In genomic region chr3:54807061-54807661, GRCm38 (mm10) we compare ENCODE assay signal across 8 mouse cellular contexts. TPM values are rescaled to one million over a fixed set of nuclear protein-coding genes. Genes with fewer than 3 reads are reported as not detected.
A peak's percentile ranks its signal among the peaks of the same experiment; 100 is the strongest.
DNase-seq lines count a peak whose midpoint lies in the region; ATAC-seq and TF ChIP-seq lines count a peak whose summit lies in the region.

No protein-coding gene starts in this region.

- TF ChIP-seq EP300 in CH12.LX (IDR thresholded peaks at IDR 0.05; ENCODE audit: low read length) = no peak

- peaks cover 5% of the 10 kb centered on the region; the same call in 1 of the 2 replicates for H3K27me3 ChIP-seq in heart, embryonic 10.5 days (ENCODE audit: insufficient read depth, poor library complexity, severe bottlenecking)
- H3K27me3 ChIP-seq in CH12.LX (replicated peaks) = no peaks in the 10 kb centered on the region
- peaks cover 6% of the 10 kb centered on the region for H3K27me3 ChIP-seq in heart, embryonic 12.5 days (replicated peaks)
- H3K27me3 ChIP-seq in limb, embryonic 12.5 days = peaks cover 5% of the 10 kb centered on the region; the same call in 1 of the 2 replicates
- H3K27me3 ChIP-seq in neural tube, embryonic 12.5 days (replicated peaks) = no peaks in the 10 kb centered on the region

- peak overlapping the region; percentile 99 for H3K27ac ChIP-seq in heart, embryonic 10.5 days
- H3K27ac ChIP-seq in CH12.LX (ENCODE audit: insufficient read depth, low read depth) = peak overlapping the region; percentile 14; the same call in 1 of the 2 replicates
- H3K27ac ChIP-seq in brown adipose tissue, adult 24 weeks (replicated peaks; ENCODE audit: low read depth, low read length) = peak overlapping the region; percentile 82
- H3K27ac ChIP-seq in heart, embryonic 12.5 days (ENCODE audit: poor library complexity, severe bottlenecking) = peak overlapping the region; percentile 89
- peak overlapping the region; percentile 94 for H3K27ac ChIP-seq in limb, embryonic 12.5 days
- peak overlapping the region; percentile 92 for H3K27ac ChIP-seq in neural tube, embryonic 12.5 days

- dilution Hi-C loops in CH12.LX (cut with MboI; ENCODE audit: extremely low pct_ligation_motif_present, extremely low pct_unique_long_range_greater_than_20kb, low sequenced_read_pairs) = no loop called here

- no peaks in the 10 kb centered on the region for H3K9me3 ChIP-seq in heart, embryonic 10.5 days
- no peaks in the 10 kb centered on the region for H3K9me3 ChIP-seq in CH12.LX (replicated peaks; ENCODE audit: low read length)
- no peaks in the 10 kb centered on the region for H3K9me3 ChIP-seq in heart, embryonic 12.5 days (replicated peaks)
- no peaks in the 10 kb centered on the region for H3K9me3 ChIP-seq in limb, embryonic 12.5 days
- no peaks in the 10 kb centered on the region for H3K9me3 ChIP-seq in neural tube, embryonic 12.5 days

- H3K4me2 ChIP-seq in CH12.LX (ENCODE audit: insufficient read depth, low read depth, poor library complexity, severe bottlenecking) = peak overlapping the region; percentile 58; the same call in 1 of the 2 replicates
- peak overlapping the region; percentile 90 for H3K4me2 ChIP-seq in heart, embryonic 12.5 days
- H3K4me2 ChIP-seq in limb, embryonic 12.5 days = peak overlapping the region; percentile 77
- H3K4me2 ChIP-seq in neural tube, embryonic 12.5 days (replicated peaks) = peak overlapping the region; percentile 86

- H3K9ac ChIP-seq in CH12.LX (ENCODE audit: insufficient read depth, low read depth) = peak overlapping the region; percentile 60
- H3K9ac ChIP-seq in heart, embryonic 12.5 days = peak overlapping the region; percentile 90
- peak overlapping the region; percentile 93 for H3K9ac ChIP-seq in limb, embryonic 12.5 days (replicated peaks)
- H3K9ac ChIP-seq in neural tube, embryonic 12.5 days = peak overlapping the region; percentile 92

- no peak for TF ChIP-seq CTCF in CH12.LX (conservative IDR thresholded peaks at IDR 0.05 in 1 of 2, IDR thresholded peaks at IDR 0.05 in 1 of 2; ENCODE audit: low read depth in 2 of 2, low read length in 2 of 2)

- TF ChIP-seq RAD21 in CH12.LX (IDR thresholded peaks at IDR 0.05; ENCODE audit: low read depth, low read length) = no peak

- TF ChIP-seq POLR2A in CH12.LX (IDR thresholded peaks at IDR 0.05; ENCODE audit: low read depth, low read length) = no peak

- H3K4me3 ChIP-seq in heart, embryonic 10.5 days = peak overlapping the region; percentile 94
- peak overlapping the region; percentile 74 to 93 (median 79) for H3K4me3 ChIP-seq in CH12.LX (replicated peaks in 1 of 3; ENCODE audit: low read depth in 2 of 3, low read length in 2 of 3, poor library complexity in 1 of 3)
- peak overlapping the region; percentile 94 for H3K4me3 ChIP-seq in brown adipose tissue, adult 24 weeks (ENCODE audit: insufficient read depth, low read depth, low read length)
- H3K4me3 ChIP-seq in heart, embryonic 12.5 days = peak overlapping the region; percentile 72
- H3K4me3 ChIP-seq in limb, embryonic 12.5 days (replicated peaks) = peak overlapping the region; percentile 86
- H3K4me3 ChIP-seq in neural tube, embryonic 12.5 days = peak overlapping the region; percentile 85

- in situ Hi-C loops in CH12.LX (cut with MboI; ENCODE audit: low pct_ligation_motif_present, low pct_unique_long_range_greater_than_20kb, low sequenced_read_pairs) = loop anchor here (25.0 kb wide), 1 partner anchor 445 kb away; the partner anchor contains the start of gene Postn

- peaks cover 12% of the 10 kb centered on the region for H3K4me1 ChIP-seq in heart, embryonic 10.5 days
- peaks cover 0 to 23% of the 10 kb centered on the region in 2 experiments; a peak in 3 of 4 replicates for H3K4me1 ChIP-seq in CH12.LX (ENCODE audit: control insufficient read depth in 1 of 2, insufficient read depth in 2 of 2)
- 0 out of 2 replicates have a peak, but pooled peaks cover 3% of the 10 kb centered on the region for H3K4me1 ChIP-seq in brown adipose tissue, adult 24 weeks (ENCODE audit: control insufficient read depth, insufficient read depth, insufficient read length, low read length)
- peaks cover 11% of the 10 kb centered on the region for H3K4me1 ChIP-seq in heart, embryonic 12.5 days (replicated peaks)
- H3K4me1 ChIP-seq in limb, embryonic 12.5 days (replicated peaks) = peaks cover 19% of the 10 kb centered on the region
- H3K4me1 ChIP-seq in neural tube, embryonic 12.5 days = peaks cover 22% of the 10 kb centered on the region

- H3K36me3 ChIP-seq in heart, embryonic 10.5 days = peaks cover 21% of the 10 kb centered on the region
- peaks cover 10 to 23% of the 10 kb centered on the region in 2 experiments for H3K36me3 ChIP-seq in CH12.LX (replicated peaks in 1 of 2; ENCODE audit: control insufficient read depth in 1 of 2, insufficient read depth in 1 of 2, low read length in 1 of 2)
- H3K36me3 ChIP-seq in heart, embryonic 12.5 days = peaks cover 25% of the 10 kb centered on the region
- H3K36me3 ChIP-seq in limb, embryonic 12.5 days = peaks cover 17% of the 10 kb centered on the region
- peaks cover 13% of the 10 kb centered on the region for H3K36me3 ChIP-seq in neural tube, embryonic 12.5 days

- under 1% methylated on average over 56 of the region's 56 CpGs for WGBS in heart, embryonic 10.5 days
- WGBS in heart, embryonic 12.5 days = 1% methylated on average over 55 of the region's 56 CpGs
- WGBS in limb, embryonic 12.5 days = under 1% methylated on average over 56 of the region's 56 CpGs
- WGBS in neural tube, embryonic 12.5 days = 1% methylated on average over 56 of the region's 56 CpGs

- peaks cover 10% of the 10 kb centered on the region for H3K79me2 ChIP-seq in CH12.LX (replicated peaks; ENCODE audit: control insufficient read depth, extremely low read depth, insufficient read depth, poor library complexity, severe bottlenecking)

- DNase-seq in heart, embryonic 10.5 days (ENCODE audit: low spot score) = peak; percentile 85
- DNase-seq in heart, postnatal 4 days = no peak
- DNase-seq in CH12.LX (ENCODE audit: extremely low read depth) = peak; percentile 10

- peak; percentile 74 for ATAC-seq in heart, embryonic 12.5 days (ENCODE audit: insufficient number of reproducible peaks, low FRiP score)
- peak; percentile 53 for ATAC-seq in limb, embryonic 12.5 days (ENCODE audit: insufficient number of reproducible peaks, insufficient read depth, low FRiP score, low TSS enrichment, low read depth)
- peak; percentile 83 for ATAC-seq in neural tube, embryonic 12.5 days (ENCODE audit: low FRiP score, low read depth)
- ATAC-seq in monocyte, adult 5-6 weeks (replicated peaks; ENCODE audit: insufficient number of reproducible peaks, low FRiP score, low TSS enrichment, poor library complexity, severe bottlenecking) = no peak; the same call in 1 of the 2 replicates

TF ChIP-seq in CH12.LX, 34 proteins besides CTCF, POLR2A, EP300 and RAD21:
- TF ChIP-seq SIN3A (IDR thresholded peaks at IDR 0.05; ENCODE audit: low read length) (peak; percentile 9; the same call in 1 of the 2 replicates), GABPA (IDR thresholded peaks at IDR 0.05; ENCODE audit: insufficient replicate concordance, low read depth, low read length) (no peak), UBTF (IDR thresholded peaks at IDR 0.05; ENCODE audit: low read depth, low read length) (peak; percentile 75; the same call in 1 of the 2 replicates)

RNA-seq across cellular contexts. Expression of gene Rfxap, which starts 0.4 kb away (rescaled TPM):
- 25.4 and 43.6 TPM in 2 replicates for polyA plus RNA-seq in heart, embryonic 10.5 days (2016; fragmentation: Nextera tagmentation; extraction: Ambion mirVana)
- total RNA-seq in heart, postnatal 4 days (2021) = 10 to 100 TPM; 23.0 to 24.6 TPM
- 27.9 and 29.0 TPM in 2 replicates for total RNA-seq in CH12.LX (2012; rRNA removed)
- total RNA-seq in CH12.LX (2014; rRNA removed) = 32.6 and 38.8 TPM in 2 replicates
- 25.8 and 35.0 TPM in 2 replicates for polyA plus RNA-seq in CH12.LX (2012; ENCODE audit: insufficient read length, low read depth)
- 13.2 and 21.0 TPM in 2 replicates for polyA plus RNA-seq in brown adipose tissue, adult 24 weeks (2012; ENCODE audit: insufficient read depth, insufficient read length, missing spikeins)
- 41.8 and 49.4 TPM in 2 replicates for polyA plus RNA-seq in heart, embryonic 12.5 days (2016; fragmentation: Nextera tagmentation; extraction: Ambion mirVana)
- polyA plus RNA-seq in limb, embryonic 12.5 days (2016; fragmentation: Nextera tagmentation; extraction: Ambion mirVana) = 60.8 and 64.0 TPM in 2 replicates
- polyA plus RNA-seq in neural tube, embryonic 12.5 days (2016; fragmentation: Nextera tagmentation; extraction: Ambion mirVana) = 59.7 and 67.0 TPM in 2 replicates
- 54.6 to 74.4 TPM (median 64.0 TPM) in 3 replicates for total RNA-seq in monocyte, adult 5-6 weeks (2017)

RNA-seq across cellular contexts. Expression of gene Smad9, which starts 51.8 kb away (rescaled TPM):
- 1.2 and 1.9 TPM in 2 replicates for polyA plus RNA-seq in heart, embryonic 10.5 days (2016; fragmentation: Nextera tagmentation; extraction: Ambion mirVana)
- 1 to 10 TPM; 1.5 to 1.8 TPM for total RNA-seq in heart, postnatal 4 days (2021)
- 0.08 and 0.13 TPM in 2 replicates for total RNA-seq in CH12.LX (2012; rRNA removed)
- total RNA-seq in CH12.LX (2014; rRNA removed) = 0.20 and 0.22 TPM in 2 replicates
- 0.23 TPM in 2 replicates for polyA plus RNA-seq in CH12.LX (2012; ENCODE audit: insufficient read length, low read depth)
- 0.32 TPM in 1 of 2 replicates, not detected in the other for polyA plus RNA-seq in brown adipose tissue, adult 24 weeks (2012; ENCODE audit: insufficient read depth, insufficient read length, missing spikeins)
- polyA plus RNA-seq in heart, embryonic 12.5 days (2016; fragmentation: Nextera tagmentation; extraction: Ambion mirVana) = 1.6 and 1.9 TPM in 2 replicates
- 0.87 and 1.1 TPM in 2 replicates for polyA plus RNA-seq in limb, embryonic 12.5 days (2016; fragmentation: Nextera tagmentation; extraction: Ambion mirVana)
- 0.44 and 0.45 TPM in 2 replicates for polyA plus RNA-seq in neural tube, embryonic 12.5 days (2016; fragmentation: Nextera tagmentation; extraction: Ambion mirVana)
- total RNA-seq in monocyte, adult 5-6 weeks (2017) = not detected in 3 replicates

Comparison
In these comparisons a context has a peak if more than half of its experiments do, and no peak if none do; other contexts are left out.
1. H3K27ac ChIP-seq: peak in every context shown above with its lines; median percentile 99 in heart, embryonic 10.5 days; 94 in limb, embryonic 12.5 days; 92 in neural tube, embryonic 12.5 days; 89 in heart, embryonic 12.5 days; 82 in brown adipose tissue, adult 24 weeks; 14 in CH12.LX.